Mouse (Mus musculus) T-helper 1 cell (primary cell): ENCODE measurements around the gene Smc3.
"Not testable (repeated sequence)": the region's sequence is repeated elsewhere in the genome, so short reads cannot be mapped to it uniquely, and the experiment has no call there.

ENCODE experiments used
- in situ Hi-C: fragments of 300-600 bp; cut with MboI, MseI; formaldehyde crosslinking; loops from one replicate; pipeline ENCODE4 v1.15.1; 2025; ENCODE audit warnings: high pct_unique_total_duplicates

The Smc3 gene

DNA sequence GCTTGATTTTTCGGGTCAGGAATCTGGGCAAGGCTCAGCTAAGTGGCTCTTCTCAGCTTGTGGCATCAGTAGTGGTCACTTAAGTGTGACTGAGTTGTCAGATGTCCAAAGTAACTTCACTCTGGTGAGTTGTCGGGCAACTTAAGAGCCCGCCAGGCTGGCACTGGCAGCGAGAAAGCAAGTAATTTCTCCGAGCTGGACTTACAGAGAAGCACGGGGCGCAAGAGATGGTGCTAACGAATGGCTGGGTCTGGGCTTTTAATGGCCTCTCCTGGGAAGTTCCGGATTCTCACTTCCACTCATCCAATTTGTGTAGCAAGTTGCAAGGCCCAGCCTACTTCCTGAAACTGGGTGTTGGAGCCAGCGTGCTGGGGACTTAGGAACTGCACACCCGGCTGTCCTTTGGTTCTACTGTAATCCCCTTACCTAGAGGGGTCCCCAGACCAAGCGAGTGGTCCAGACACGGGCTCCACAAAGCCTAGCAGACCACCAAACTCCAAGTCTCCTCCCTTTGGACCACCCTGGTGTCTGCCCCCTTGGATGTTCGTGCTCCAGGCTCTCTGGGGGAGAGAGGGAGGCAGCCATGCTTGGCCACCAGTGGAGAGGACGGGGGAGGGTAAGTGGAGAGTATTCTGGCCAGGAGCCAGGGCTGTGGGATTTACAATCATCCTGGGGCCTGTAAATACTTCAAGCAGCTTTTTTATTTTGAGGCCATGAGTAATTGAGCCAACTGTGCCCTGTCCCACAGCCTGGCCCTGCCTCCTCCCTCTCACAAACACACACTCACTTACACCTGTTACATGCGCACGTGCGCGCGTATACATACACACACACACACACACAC lies 53.6 kb downstream of the Smc3 start:
- in situ Hi-C loops, result loop anchor here (5.0 kb wide), 1 partner anchor 98 kb away; no protein-coding TSS in a partner anchor

DNA sequence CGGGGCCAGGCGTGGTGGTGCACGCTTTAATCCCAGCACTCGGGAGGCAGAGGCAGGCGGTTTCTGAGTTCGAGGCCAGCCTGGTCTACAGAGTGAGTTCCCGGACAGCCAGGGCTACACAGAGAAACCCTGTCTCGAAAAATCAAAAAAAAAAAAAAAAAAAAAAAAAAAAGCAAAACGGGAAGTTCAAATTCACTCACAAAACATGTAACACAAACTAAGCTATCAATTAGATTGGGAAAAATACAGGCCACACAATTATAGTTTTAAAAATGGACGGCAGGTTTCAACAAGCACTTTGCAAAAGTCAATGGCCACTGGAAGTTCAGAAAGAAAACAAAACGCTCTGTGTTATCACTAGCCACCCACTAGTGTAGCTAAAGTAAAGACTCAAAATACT lies 56.2 kb downstream of the Smc3 start:
- in situ Hi-C loops, result not testable (repeated sequence)

DNA sequence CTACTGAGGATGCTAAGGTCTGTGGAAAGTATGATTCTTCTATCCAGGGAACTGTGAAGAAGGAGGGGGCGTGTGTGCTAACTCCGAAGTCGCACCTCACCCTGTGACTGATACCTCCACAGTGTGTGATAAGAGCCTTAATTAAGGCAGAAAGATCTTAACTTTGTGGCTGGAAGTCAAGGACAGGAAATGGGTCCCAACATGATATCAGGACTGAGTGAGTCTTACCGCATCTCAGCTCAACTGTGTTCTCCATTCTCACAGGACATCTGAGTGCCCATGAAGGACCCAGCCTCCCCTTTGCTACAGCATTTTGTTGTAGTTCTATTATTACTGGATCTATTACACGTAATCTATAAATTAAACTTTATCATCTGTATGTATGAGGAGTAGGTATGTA lies 57.2 kb downstream of the Smc3 start:
- in situ Hi-C loops, result no loop called here

DNA sequence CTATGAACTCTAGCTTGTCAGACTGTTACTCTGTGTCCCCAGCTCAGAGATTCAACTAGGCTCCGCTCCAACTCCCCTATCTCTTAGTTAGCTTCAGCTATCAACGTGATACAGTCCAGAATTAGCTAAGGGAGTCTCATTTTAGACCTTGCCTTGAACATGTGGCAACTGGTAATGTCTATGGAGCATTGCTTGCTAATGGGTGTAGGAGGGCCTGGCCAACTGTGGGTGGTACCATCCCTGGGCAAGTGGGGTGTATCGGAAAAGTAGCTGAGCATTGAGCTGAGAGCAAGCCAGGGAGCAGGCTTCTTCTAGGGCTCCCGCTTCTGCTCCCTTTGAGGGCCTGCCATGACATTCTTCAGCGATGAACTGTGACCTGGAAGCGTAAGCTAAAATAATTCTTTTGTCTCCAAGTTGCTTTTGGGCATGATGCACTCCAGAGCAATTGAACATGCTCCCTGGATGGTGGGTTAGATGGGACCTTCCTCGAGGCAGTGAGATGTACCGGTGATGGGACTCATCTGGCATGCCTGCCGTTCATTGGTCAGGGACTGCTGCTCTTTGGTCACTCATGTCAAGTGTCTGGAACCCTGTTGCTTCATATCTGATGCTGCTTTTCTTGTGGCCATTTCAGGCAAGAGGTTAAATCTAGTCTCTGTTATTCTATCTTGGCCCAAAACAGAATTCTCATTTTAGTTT lies 60.7 kb downstream of the Smc3 start:
- in situ Hi-C loops, result no loop called here

DNA sequence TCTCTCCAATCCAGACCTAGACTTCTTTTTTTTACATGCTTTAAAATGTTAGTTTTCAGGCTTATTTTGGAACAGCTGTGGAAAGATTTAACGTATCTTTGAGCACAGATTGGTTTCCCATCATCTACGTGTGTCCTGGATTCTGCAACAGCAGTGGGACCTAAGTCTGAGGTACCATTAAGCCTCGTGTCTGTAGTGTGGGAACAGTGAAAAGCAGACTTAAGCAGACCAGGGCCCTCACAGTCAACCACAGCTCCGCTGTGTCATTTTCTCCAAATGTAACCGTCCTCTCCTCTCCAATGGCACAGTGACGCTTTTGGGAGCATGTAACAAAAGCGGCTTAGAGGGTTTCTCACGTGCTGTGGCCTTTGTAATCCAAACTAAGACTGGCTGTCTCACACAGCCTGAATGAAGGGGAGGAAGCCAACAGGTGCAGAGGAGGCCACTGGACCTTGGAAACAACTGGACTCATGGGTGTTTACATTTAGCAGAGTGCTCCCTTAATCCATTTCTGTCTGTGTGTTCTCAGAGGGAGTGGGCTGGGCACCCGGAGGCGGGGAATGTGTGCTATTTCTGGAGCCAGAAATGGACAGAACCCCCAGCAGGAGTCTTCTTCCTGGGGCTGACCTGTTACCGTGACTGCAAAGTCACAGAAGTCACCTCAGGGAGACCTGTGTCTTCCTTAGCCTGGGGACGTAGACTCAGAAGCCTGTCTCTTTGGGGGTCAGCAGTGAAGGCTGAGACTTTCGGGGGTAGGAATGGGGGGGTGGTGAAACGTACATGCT lies 61.9 kb downstream of the Smc3 start:
- in situ Hi-C loops, result no loop called here

DNA sequence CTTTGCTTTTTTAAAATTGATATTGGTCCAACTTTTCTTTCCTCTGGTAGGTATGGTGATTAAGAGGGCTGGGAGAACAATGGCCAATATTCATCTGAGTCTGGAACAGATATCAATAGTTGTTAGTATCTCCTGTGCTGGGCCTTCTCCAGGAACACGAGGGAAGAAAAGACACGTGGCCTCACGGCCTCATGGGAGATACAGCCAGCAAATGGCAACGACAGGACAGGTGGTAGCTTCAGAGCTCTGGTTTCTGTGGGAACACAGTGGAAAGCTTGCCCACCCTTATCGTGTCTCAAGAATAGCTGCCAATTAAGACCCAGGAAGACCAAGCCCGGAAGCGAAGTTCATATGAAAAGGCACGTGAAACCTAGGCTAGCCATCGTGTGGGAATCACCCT lies 64.6 kb downstream of the Smc3 start:
- in situ Hi-C loops, result no loop called here

DNA sequence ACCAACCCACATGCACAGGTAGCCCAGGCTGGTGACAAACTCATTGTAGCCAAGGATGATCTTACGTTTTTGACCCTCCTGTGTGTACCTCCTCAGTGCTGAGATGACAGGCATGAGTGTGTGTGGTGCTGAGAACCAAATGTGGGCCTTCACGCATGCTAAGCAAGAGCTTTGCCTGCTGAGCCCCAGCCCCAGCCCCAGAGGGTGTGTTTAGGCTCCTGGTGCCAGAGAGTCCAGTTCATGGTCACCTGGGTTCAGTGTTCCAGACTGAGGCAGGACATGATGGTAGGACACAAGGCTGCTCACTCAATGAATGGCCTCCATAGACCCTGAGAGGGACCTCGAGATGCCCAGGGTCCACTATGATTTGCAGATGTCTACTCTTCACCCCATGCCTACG lies 65.2 kb downstream of the Smc3 start:
- in situ Hi-C loops, result no loop called here

DNA sequence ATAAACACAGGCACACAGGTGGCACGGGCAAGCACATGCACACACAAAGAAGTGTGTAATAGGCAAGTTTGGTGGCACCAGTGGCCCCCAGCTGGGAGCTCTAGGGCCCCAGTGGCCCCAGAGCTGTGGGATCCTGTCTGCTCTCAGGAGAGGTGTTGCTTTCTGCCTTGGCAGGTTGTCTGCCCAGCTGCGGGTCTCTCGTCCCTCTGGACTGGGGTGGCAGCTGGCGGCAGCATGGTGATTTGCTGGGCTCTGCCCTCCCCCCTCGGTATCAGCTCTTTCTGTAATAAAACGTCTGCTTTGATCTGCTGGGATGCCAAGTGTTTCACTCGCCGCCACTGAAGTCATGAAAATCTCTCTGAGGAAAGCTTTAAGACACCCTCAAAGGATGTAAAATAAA lies 66.5 kb downstream of the Smc3 start:
- in situ Hi-C loops, result no loop called here

DNA sequence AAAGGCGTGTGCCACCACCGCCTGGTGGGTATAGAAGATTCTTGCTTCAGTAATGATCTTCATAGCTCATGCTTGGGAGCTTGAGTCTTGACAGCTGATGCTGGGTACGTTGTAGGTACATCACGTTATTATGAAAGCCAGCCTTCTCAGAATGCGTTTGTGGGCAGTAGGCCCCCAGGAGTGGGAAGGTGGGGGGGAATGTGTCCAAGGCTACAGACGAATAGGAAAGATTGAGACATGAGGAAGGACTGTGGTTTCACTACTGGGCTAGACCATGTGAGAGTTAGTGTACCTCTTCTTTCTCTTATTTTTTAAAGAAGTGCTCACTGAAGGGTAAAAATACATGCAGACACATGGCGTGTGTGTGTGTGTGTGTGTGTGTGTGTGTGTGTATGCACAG lies 68.6 kb downstream of the Smc3 start:
- in situ Hi-C loops, result no loop called here

DNA sequence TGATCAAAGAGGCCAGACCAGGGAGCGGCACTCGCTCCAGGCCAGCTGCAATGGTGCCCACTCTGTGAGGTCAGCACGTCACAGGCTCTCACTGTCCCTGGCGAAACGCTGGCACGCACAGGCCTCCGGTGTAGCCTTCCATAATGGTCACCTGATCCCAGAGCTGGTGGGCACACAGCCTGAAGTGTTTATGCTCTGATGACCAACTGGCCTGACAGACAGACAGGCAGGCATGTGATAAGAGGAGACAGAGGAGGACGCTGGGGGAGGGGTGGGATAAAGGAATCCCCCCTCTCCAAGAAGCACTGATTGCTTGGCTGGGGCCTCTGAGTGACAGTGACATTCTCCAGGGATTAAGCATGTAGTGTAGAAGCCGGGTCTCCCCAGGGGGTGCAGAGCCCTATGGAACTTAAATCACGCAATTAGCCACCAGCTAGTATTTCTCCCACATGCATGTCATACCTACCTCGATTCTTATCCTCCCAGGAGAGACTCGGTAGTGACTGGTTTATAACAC lies 70.5 kb downstream of the Smc3 start:
- in situ Hi-C loops, result no loop called here

DNA sequence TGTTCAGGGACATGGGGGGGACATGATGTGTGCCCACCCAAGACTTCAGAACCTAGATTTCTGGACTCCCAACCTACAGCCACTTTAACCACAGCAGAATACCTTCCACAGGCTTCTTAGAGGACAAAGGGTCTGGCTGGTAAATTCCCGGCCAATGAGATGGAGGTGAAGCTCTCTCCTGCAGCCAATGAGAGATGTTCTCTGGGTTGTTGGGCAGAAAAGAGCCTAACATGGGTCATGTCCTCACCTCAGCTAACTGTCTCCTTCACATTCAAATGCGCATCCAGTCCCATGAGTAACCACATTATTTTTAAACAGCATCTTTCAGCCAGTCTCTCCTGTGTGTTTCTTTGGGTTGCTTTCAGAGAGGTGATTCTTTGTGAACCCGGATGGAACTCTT lies 71.2 kb downstream of the Smc3 start:
- in situ Hi-C loops, result no loop called here

DNA sequence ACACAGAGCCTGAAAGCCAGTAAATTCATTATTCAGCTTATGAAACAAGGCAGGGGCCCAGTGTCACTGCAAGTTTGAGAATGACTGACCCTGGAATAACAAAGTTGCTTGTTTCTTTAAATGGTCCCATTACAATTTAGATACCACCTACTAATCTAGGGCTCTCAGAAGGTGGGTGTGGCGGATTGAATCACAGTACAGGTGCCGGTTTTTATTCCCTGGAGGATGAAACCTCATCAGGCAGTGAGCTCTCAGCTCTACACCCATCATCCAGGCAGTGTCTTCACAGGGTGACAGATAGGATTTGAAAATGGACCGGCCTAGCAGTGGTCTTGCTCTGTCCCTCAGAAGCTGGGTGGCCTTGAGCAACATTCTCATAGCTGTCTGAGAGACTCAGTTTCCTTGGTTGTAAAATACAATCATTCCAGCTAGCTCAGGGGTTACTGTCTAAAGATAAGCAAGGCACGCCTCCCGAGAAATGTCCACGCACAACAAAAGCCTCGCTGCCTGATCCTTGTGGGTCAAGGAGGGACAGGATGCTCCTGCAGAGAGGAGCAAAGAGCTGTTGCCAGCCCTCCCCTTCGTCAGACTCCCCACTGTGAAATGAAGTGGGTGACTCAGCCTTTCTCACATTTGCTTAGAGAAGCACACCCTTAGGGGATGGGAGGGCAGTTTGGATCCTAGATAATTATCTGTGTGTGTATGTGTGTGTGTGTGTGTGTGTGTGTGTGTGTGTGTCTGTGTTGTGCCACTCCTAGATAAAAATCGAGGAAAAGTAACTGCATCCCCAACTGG lies 74.1 kb downstream of the Smc3 start:
- in situ Hi-C loops, result no loop called here

DNA sequence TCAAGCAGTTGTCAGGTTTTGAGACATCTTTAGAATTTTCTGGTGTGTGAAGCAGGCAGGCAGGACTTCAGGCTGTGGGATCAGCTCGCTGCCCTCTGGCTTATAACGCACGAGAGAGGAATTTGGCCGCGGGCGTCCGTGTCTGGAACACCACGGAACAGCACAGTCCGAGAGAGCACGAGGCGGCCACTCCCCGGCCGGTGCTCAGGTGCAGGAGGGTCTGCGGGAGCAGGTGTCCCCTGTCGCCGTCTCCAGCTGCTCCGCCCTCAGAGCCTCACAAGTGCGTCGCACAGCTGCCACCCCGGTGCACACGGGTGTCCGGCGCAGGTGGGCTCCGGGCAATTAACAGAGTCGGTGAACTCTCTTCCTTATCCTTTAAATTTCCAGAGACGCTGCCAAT lies 76.0 kb downstream of the Smc3 start:
- in situ Hi-C loops, result no loop called here

DNA sequence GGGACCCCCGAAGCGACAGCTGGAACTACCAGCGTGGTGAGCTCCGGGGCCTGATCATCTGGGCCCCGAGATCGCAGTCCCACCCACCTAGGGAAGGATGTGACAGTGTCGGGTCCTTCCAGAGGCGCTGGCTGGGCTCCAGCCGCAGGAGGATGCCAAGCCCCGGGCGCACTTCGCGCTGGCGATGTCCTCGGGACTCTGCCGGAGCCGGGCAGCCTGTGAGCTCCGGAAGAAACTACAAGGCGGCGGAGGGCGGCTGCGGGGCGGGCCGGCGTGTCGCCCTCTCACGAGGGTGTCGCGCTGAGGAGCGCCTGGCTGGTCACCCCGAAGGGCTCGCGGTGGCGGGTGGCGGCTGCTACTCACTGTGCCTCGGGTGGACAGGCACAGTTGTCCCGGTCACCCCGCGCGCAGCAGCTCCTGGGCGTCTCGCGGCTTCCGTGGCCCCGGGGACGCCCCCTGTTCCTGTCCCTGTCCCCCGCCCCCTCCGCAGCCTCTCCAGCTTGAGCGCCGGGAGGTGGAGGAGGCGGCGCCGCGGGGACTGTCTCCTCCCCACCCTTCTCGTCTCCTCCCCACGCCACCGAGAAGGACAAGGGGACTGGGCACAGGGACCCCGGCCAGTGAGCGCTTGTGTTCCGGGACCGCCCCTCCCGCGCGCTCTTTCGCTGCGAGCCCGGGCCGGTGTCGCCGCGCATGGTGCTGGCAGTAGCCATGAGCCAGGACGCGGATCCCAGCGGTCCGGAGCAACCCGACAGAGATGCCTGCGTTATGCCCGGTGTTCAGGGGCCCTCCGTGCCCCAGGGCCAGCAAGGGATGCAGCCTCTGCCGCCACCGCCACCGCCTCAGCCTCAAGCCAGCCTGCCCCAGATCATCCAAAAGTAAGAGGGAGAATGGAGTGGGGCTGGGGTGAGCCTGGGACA lies 76.8 kb downstream of the Smc3 start, which contains the start of gene Rbm20:
Gene Rbm20 (plus strand): TSS at position 589 of the 917 bp plus-strand sequence.
- in situ Hi-C loops, result no loop called here

DNA sequence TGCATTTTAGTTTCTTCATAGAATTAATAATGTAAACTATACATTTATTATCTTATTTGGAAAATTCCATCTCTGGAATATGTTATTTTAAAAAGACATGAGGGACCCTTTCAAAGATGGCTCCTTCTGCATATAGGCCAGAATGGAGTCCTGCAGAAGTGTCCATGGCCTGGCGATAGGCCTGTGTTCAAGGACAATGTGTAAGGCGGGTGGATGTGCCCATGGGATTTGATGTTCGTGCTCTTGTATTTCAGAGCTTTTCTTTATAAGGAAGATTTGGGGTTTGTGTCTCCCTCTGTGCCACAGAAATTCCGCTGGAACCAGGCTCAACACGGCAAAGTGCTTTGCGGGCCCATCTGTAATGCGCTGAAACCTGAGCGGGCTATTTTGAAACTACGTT lies 79.0 kb downstream of the Smc3 start:
- in situ Hi-C loops, result no loop called here

DNA sequence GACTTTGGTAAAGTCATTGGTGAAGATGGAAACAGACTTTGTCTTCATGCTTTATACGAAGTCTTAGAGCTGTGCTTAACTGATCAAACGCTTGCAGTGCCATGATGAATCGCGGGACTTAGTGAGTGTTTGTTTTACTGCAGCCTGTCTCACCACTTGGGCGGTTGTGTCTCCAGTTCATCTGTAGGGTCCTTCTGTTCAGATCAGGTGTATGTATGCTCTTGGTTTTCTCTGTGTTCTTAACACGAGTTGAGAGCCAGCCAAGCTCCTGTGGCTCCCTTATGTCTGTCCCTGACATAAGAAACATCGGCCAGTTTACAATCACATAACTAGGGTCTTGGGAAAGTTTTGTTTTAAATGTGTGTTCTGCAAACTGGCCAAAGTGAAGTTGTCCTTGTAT lies 79.8 kb downstream of the Smc3 start:
- in situ Hi-C loops, result no loop called here

DNA sequence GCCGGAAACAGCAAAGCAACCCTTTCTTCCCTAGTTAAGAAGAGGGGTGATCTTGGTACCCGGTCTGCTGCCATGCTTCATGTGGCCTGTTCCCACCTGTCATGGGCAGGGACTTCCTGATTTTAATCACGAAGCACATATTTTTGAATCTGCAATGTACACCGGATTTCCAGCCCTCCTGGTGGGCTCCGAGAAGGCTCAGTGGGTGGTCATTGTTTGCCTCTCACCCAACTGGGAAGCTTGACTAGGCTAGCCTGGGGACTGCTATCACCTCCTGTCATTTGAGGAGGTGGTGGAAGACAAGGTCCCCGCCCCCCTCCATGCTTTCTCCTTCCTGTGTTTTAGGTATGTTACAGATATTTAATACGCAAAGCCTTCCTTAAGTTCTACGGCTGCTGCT lies 82.2 kb downstream of the Smc3 start:
- in situ Hi-C loops, result no loop called here

DNA sequence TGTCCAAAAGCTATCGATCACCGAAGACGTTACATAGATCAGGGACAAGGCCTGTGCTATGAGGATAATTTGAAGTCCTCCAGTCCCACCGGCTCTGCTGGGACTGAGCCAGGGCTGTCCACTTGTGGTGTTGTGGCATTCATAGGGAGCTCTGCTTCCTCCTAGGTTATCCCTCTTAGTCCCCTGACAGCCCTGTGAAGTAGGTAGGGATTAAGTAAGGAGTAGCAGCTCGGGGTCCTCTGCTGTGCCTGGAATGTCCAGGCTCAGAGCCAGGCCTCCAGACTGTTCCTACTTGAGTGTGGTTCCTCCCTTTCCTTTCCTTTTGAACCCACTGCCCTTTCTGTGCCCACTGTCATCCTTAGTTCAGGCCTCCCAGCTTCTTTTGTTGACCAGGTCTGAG lies 87.4 kb downstream of the Smc3 start:
- in situ Hi-C loops, result no loop called here

DNA sequence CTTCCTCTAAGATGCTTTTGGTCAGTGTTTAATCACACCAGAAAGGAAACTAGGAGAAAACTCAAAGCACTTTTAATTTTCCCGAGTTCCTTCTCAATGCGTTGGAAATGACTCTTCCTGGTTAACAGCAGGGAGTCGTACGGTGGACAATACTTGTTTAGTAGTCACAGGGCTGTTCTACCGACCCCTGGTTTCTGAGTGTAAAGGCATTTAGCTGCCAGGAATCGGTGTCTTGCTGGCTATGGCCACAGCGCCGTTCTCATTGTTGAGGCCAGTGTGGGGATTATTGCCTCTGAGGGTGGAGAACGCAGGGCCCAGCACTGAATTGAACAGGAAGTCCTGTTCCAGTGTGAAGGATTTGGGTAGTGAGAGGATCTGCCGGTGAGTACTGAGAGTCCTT lies 90.6 kb downstream of the Smc3 start:
- in situ Hi-C loops, result no loop called here

DNA sequence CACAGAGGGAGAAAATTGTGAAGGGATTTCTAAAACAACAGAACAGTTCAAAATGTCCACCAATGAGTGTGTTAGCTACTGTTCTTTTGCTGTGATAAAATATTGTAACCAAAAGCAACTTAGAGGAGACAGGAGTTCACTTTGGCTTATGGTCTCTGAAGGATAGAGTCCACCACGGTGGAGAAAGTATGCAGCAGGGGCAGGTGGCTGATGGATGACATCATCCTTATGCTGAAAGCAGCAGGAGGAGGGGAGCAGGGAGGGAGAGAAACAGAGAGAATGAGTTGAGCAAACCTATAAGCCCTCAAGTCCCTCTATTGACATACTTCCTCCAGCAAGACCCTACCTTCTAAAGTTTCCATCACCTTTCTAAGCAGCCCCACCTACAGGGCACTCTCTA lies 93.8 kb downstream of the Smc3 start:
- in situ Hi-C loops, result no loop called here
